Mouse (Mus musculus) ES-Bruce4 (cell line): ENCODE data around the gene Tex14.

ENCODE experiments used
- EP300 ChIP-seq: IDR thresholded peaks from 2 replicates; pipeline ENCODE4 v1.6.1; 2011; ENCODE audit warnings: low read depth, low read length; ENCODE audit not compliant: insufficient read depth
- POLR2A ChIP-seq: IDR thresholded peaks from one replicate; pipeline ENCODE4 v1.8.1; 2011; ENCODE audit warnings: low read length; ENCODE audit not compliant: insufficient read depth

GRCm38 (mm10) chr11:87420861-87421260 is 16.0 kb downstream of the Tex14 start:
- TF ChIP-seq POLR2A = no peak
- no peak for TF ChIP-seq EP300
